Mouse (Mus musculus) testis, adult 2 months (tissue): Measurements from ENCODE around the gene Izumo1.

Experiments used
- CTCF ChIP-seq: fragments of 200-500 bp; IDR thresholded peaks from 2 replicates; pipeline ENCODE4 v1.5.1; 2012; ENCODE audit warnings: low read depth, mild to moderate bottlenecking, inconsistent platforms, low read length, moderate library complexity; ENCODE audit not compliant: control insufficient read depth, insufficient read depth, insufficient replicate concordance
- POLR2A ChIP-seq: fragments of 200-500 bp; IDR thresholded peaks from 2 replicates; pipeline ENCODE4 v1.6.1; 2012; ENCODE audit warnings: low read depth, mild to moderate bottlenecking, inconsistent platforms, low read length, moderate library complexity; ENCODE audit not compliant: control insufficient read depth

DNA sequence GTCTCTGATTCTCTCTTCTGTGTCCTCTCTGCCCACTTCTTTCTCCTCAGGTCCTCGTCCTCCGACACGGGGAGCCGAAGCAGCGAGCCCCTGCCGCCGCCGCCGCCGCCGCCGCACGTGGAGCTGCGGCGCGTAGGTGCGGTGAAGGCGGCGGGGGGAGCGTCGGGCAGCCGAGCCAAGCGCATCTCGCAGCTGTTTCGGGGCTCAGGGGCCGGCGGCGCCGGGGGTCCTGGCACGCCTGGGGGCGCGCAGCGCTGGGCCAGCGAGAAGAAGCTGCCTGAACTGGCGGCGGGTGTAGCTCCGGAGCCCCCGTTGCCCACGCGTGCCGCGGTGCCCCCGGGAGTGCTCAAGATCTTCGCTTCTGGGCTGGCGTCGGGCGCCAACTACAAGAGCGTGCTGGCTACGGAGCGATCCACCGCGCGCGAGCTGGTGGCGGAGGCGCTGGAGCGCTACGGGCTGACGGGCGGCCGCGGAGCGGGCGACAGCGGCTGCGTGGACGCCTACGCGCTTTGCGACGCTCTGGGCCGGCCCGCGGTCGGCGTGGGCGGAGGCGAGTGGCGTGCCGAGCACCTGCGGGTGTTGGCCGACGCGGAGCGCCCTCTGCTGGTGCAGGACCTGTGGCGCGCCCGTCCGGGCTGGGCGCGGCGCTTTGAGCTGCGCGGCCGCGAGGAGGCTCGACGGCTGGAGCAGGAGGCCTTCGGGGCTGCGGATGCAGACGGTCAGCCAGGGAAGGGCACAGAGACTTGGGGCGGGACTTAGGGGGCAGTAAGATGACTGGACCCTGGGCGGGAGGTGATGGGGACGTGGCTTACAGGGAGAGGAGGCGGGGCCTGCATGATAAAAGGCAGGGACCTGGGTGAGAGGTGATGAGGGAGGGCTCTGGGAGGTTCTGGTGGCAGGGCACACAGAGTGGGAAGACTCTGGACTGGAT lies 7.0 kb downstream of the Izumo1 start:
- peak; percentile 81 for TF ChIP-seq CTCF
- TF ChIP-seq POLR2A = peak; percentile 27
